Mouse (Mus musculus): ENCODE measurements around the gene Vti1a.

DNA sequence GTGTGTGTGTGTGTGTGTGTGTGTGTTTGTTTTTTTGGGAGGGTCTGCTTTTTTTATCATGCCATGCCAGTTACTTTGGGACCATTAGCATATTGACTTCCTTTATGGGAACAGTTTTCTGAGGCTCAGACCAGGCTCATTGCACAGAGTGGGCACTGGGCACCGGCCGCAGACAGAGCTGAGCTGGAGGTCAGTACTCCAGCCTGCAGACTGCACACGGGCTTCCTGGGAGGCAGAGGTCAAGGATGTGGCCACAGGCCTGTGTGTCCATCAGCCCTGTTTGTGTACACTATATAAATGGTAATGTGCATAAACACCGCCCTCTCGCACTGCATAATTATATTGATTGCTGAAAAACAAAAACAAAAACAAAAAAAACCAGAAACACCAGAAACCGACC lies 108.4 kb downstream of the Vti1a start:
- TF ChIP-seq CTCF (IDR thresholded peaks at IDR 0.05; ENCODE audit: low read depth, low read length) (no peak), GATA1 (IDR thresholded peaks at IDR 0.05; ENCODE audit: borderline replicate concordance, low read length) (no peak)
